Mouse (Mus musculus) midbrain, embryonic 14.5 days (tissue): ENCODE measurements around the gene Ern2. TPM values are rescaled to one million over a fixed set of nuclear protein-coding genes. Genes with fewer than 3 reads are reported as not detected.
A peak's percentile ranks its signal among the peaks of the same experiment; 100 is the strongest.

Experiments
- ATAC-seq: fragments of 200-750 bp; cut with Nextera tagmentation; 2 replicates; pipeline ENCODE4 v1.8.0; 2017; ENCODE audit warnings: moderate number of reproducible peaks, moderate library complexity; ENCODE audit not compliant: low FRiP score, low TSS enrichment
- DNase-seq: peaks from one replicate; pipeline ENCODE4 v3.0.0-alpha.2; 2015
- H3K27ac ChIP-seq: fragments of 300-500 bp; sonication (generic); replicated peaks from 2 replicates; pipeline ENCODE4 v1.5.1; 2014; ENCODE audit warnings: mild to moderate bottlenecking, low read depth, low read length, moderate library complexity
- H3K27me3 ChIP-seq: fragments of 300-500 bp; sonication (generic); 2 replicates; pipeline ENCODE4 v1.6.1; 2014; ENCODE audit warnings: low read length, control low read depth, mixed read lengths; ENCODE audit not compliant: control insufficient read depth, insufficient read depth
- H3K36me3 ChIP-seq: fragments of 300-500 bp; sonication (generic); 2 replicates; pipeline ENCODE4 v1.6.1; 2014; ENCODE audit warnings: low read length, control low read depth; ENCODE audit not compliant: control insufficient read depth, insufficient read depth
- H3K4me1 ChIP-seq: fragments of 300-500 bp; sonication (generic); 2 replicates; pipeline ENCODE4 v1.6.1; 2014; ENCODE audit warnings: mild to moderate bottlenecking, antibody characterized with exemption, low read length, control low read depth; ENCODE audit not compliant: control insufficient read depth, insufficient read depth
- H3K4me2 ChIP-seq: fragments of 300-500 bp; sonication (generic); 2 replicates; pipeline ENCODE4 v1.6.1; 2014; ENCODE audit warnings: mild to moderate bottlenecking, low read length, moderate library complexity
- H3K4me3 ChIP-seq: fragments of 300-500 bp; sonication (generic); replicated peaks from 2 replicates; pipeline ENCODE4 v1.5.1; 2014; ENCODE audit warnings: low read depth, low read length
- H3K9ac ChIP-seq: fragments of 300-500 bp; sonication (generic); replicated peaks from 2 replicates; pipeline ENCODE4 v1.6.1; 2014; ENCODE audit warnings: mild to moderate bottlenecking, low read length, moderate library complexity
- H3K9me3 ChIP-seq: fragments of 300-500 bp; sonication (generic); 2 replicates; pipeline ENCODE4 v1.6.1; 2016; ENCODE audit warnings: low read length, control low read depth, mixed read lengths; ENCODE audit not compliant: control insufficient read depth
- WGBS: fragments of 180-500 bp; shearing (Covaris S2); extraction: QIAGEN DNeasy Blood & Tissue Kit; methylation state at CpG from one replicate; pipeline ENCODE4 v1.1.7; 2014; 5-methylcytosine and 5-hydroxymethylcytosine counted together
- polyA plus RNA-seq: library from polyadenylated mRNA; unstranded; fragments of >200 nt; fragmentation: Nextera tagmentation; extraction: Ambion mirVana; gene quantifications from 2 replicates; pipeline ENCODE4 v1.2.1, GENCODE M21; 2014

Gene Ern2
- polyA plus RNA-seq, 1 experiment from 2014 or later: 1.1 TPM

- WGBS: 91% methylated on average over 4 of the region's 4 CpGs
- no peak for ATAC-seq
Measured at GRCm38 (mm10) chr7:122152473-122152872, 33.5 kb downstream of the Ern2 start.

DNA sequence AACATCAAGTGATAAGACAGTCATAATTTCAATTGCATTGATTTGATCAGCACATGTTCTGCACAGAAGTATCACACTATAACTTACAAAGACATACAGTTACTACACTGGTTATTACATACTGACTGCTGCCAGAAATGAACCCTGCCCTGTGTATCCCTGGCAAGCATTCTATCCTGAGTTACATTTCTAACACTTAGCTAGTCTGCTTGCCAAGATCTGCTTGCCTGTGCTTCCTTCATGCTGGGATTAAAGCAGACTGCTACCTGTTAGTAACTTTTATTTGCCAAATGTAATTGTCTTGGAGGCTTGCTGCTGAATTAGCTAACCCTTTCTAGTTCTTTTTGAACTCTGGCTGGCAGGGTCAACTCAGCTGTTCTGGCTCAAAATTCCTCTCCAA lies 45.0 kb downstream of the Ern2 start:
- Histone ChIP-seq H3K4me3 (no peak overlapping the region), H3K9me3 (no peaks in the 10 kb centered on the region), H3K4me1 (no peaks in the 10 kb centered on the region), H3K4me2 (no peak overlapping the region), H3K9ac (no peak overlapping the region), H3K36me3 (peaks cover 92% of the 10 kb centered on the region), H3K27ac (no peak overlapping the region), H3K27me3 (no peaks in the 10 kb centered on the region)
- DNase-seq: no peak
- ATAC-seq: no peak

More at GRCm38 (mm10) chr7:122152473-122152872, 33.5 kb downstream of the Ern2 start:
- Histone ChIP-seq H3K4me1 (no peaks in the 10 kb centered on the region), H3K4me2 (no peak overlapping the region), H3K27me3 (no peaks in the 10 kb centered on the region), H3K36me3 (peaks cover 19% of the 10 kb centered on the region), H3K27ac (no peak overlapping the region), H3K9ac (no peak overlapping the region), H3K9me3 (no peaks in the 10 kb centered on the region), H3K4me3 (no peak overlapping the region)
- DNase-seq: no peak

DNA sequence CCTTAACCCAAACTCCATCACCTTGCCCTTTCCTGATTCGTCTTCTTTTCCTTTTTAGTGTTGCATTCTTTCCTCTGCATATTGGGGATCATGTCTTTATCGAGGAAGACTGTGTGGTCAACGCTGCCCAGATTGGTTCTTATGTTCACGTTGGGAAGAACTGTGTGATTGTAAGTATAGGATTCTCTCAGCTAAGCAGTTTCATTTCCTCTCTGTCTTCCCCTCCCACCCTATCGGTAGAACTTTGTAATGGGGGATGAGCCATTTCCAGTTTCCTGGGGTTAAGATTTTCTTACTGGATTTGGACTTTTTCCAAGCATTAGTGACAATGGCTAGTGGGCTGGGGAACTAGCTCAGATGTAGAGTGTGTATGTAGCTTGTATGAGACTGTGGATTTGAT lies 47.8 kb downstream of the Ern2 start:
- Histone ChIP-seq H3K36me3 (peaks cover 80% of the 10 kb centered on the region), H3K4me1 (peaks cover 6% of the 10 kb centered on the region), H3K4me2 (no peak overlapping the region), H3K9me3 (no peaks in the 10 kb centered on the region), H3K4me3 (no peak overlapping the region), H3K27ac (no peak overlapping the region), H3K9ac (no peak overlapping the region), H3K27me3 (no peaks in the 10 kb centered on the region)
- no peak for DNase-seq
- 90% methylated on average over 5 of the region's 5 CpGs for WGBS
- no peak for ATAC-seq

DNA sequence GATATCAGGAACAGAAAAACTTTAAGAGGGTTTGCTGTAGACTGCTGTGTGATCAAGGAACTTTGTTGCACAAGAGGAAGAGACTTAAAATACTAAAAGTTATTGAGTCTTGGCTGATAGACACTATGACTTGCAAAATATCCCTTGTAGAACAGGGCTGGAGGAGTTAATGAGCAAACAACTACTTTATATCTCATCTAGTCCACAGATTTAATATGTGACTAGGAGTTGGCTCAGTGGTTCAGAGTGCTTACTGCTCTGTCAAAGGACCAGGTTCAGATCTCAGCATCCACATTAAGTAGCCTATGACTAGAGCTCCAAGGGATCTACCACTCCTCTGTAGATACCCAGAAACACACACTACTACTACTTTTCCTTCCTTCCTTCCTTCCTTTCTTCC lies 48.9 kb downstream of the Ern2 start:
- peaks cover 72% of the 10 kb centered on the region for H3K36me3 ChIP-seq

DNA sequence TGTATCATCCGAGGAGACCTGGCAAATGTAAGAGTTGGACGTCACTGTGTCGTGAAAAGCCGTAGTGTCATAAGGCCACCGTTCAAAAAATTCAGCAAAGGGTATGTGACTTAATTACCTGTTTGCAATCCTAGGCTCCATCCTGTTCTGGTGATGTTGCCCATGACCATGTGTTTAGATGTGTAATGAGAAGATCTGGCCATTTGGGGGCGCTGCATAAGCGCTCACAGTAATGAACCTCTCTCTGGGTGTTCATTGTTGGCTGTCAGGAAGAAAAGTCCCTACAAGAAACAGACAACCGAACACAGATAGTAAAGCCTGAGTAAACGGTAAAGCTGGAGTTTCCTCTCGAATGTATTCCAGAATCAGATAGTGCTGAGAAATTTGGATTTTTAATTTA lies 50.9 kb downstream of the Ern2 start:
- ATAC-seq (no peak), DNase-seq (peak; percentile 19)
- Histone ChIP-seq H3K27me3 (no peaks in the 10 kb centered on the region), H3K9me3 (no peaks in the 10 kb centered on the region), H3K27ac (no peak overlapping the region), H3K4me1 (peaks cover 10% of the 10 kb centered on the region), H3K4me3 (no peak overlapping the region), H3K36me3 (peaks cover 52% of the 10 kb centered on the region), H3K4me2 (no peak overlapping the region), H3K9ac (no peak overlapping the region)
- 73% methylated on average over 10 of the region's 10 CpGs for WGBS

More for the DNA sequence above, 48.9 kb downstream of the Ern2 start:
- H3K9me3 ChIP-seq: no peaks in the 10 kb centered on the region
- no peaks in the 10 kb centered on the region for H3K27me3 ChIP-seq
- peaks cover 8% of the 10 kb centered on the region for H3K4me1 ChIP-seq
- H3K4me2 ChIP-seq: no peak overlapping the region
- DNase-seq (no peak), ATAC-seq (no peak)
- no peak overlapping the region for H3K9ac ChIP-seq
- no peak overlapping the region for H3K27ac ChIP-seq
- H3K4me3 ChIP-seq: no peak overlapping the region

DNA sequence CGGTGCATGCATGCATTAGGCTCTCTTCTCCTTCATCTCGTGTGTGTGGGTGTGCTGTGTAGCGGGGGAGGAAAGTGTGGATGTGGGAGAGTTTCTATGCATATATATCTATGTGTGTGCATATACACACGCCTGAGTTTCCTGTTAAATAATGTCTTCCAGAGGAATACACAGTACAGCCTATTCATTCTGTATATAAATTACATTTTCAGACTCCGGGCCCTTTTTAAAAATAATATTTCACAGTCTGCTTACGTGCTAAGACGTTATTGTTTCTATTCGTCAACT lies 52.7 kb downstream of the Ern2 start:
- H3K4me1 ChIP-seq: peaks cover 10% of the 10 kb centered on the region
- H3K4me3 ChIP-seq: peak overlapping the region; percentile 95
- H3K36me3 ChIP-seq: peaks cover 36% of the 10 kb centered on the region
- H3K9me3 ChIP-seq: no peaks in the 10 kb centered on the region
- peak overlapping the region; percentile 89 for H3K4me2 ChIP-seq
- DNase-seq (no peak), ATAC-seq (no peak)
- H3K27ac ChIP-seq: peak overlapping the region; percentile 67
- peak overlapping the region; percentile 82 for H3K9ac ChIP-seq
- WGBS: 17% methylated on average over 8 of the region's 8 CpGs
- no peaks in the 10 kb centered on the region for H3K27me3 ChIP-seq

- peaks cover 10% of the 10 kb centered on the region for H3K4me1 ChIP-seq
- WGBS: under 1% methylated on average over 54 of the region's 54 CpGs
- ATAC-seq (peak; percentile 98), DNase-seq (peak; percentile 99)
- H3K9me3 ChIP-seq: no peaks in the 10 kb centered on the region
- H3K27ac ChIP-seq: peak within 1 kb of the TSS; percentile 67
- H3K4me2 ChIP-seq: peak within 1 kb of the TSS; percentile 89
- H3K4me3 ChIP-seq: peak within 1 kb of the TSS; percentile 95
- no peaks in the 10 kb centered on the region for H3K27me3 ChIP-seq
- H3K36me3 ChIP-seq: peaks cover 36% of the 10 kb centered on the region
- H3K9ac ChIP-seq: peak within 1 kb of the TSS; percentile 82
Measured at GRCm38 (mm10) chr7:122132497-122133337, 53.3 kb downstream of the Ern2 start, which contains the start of the genes Palb2 and Dctn5. TSS of gene Palb2 (minus strand) at chr7:122132985. TSS of gene Dctn5 (plus strand) at chr7:122133041.

DNA sequence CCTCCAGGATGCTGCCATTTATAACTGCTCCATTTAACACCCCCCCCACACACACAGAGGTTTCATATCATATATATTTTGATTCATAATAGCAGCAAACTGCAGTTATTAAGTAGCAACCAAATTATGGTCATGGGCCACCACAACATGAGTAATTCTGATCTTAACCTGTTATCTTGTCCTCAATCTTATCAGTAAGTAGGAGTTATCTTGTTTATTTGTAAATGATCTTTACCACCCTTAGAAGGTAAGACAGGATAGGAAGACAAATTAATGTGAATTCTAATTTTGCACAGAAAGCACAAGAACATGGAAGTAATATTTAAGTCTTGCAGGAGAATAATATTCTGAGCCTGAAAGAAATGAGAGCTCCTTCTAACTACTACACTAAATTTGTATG lies 54.2 kb downstream of the Ern2 start:
- DNase-seq (no peak), ATAC-seq (no peak)
- H3K4me1 ChIP-seq: peaks cover 10% of the 10 kb centered on the region
- no peak overlapping the region for H3K27ac ChIP-seq
- peak overlapping the region; percentile 89 for H3K4me2 ChIP-seq
- H3K36me3 ChIP-seq: peaks cover 36% of the 10 kb centered on the region
- H3K9me3 ChIP-seq: no peaks in the 10 kb centered on the region
- H3K4me3 ChIP-seq: peak overlapping the region; percentile 95
- H3K9ac ChIP-seq: no peak overlapping the region
- no peaks in the 10 kb centered on the region for H3K27me3 ChIP-seq

GRCm38 (mm10) chr7:122126946-122127345 lies 59.1 kb downstream of the Ern2 start:
- ATAC-seq (no peak), DNase-seq (no peak)
- no peak overlapping the region for H3K4me2 ChIP-seq
- no peaks in the 10 kb centered on the region for H3K9me3 ChIP-seq
- no peak overlapping the region for H3K4me3 ChIP-seq
- H3K4me1 ChIP-seq: 0 out of 2 replicates have a peak, but pooled peaks cover under 1% of the 10 kb centered on the region
- H3K9ac ChIP-seq: no peak overlapping the region
- WGBS: 94% methylated on average over 11 of the region's 11 CpGs
- H3K27ac ChIP-seq: no peak overlapping the region
- H3K27me3 ChIP-seq: no peaks in the 10 kb centered on the region
- H3K36me3 ChIP-seq: peaks cover 31% of the 10 kb centered on the region
